Mouse (Mus musculus): ENCODE measurements around the gene Smg5. TPM values are rescaled to one million over a fixed set of nuclear protein-coding genes. Genes with fewer than 3 reads are reported as not detected.

The Smg5 gene
- total and polyA plus RNA-seq, 3 experiments: 53.9 to 78.5 (median 59.3) TPM

DNA sequence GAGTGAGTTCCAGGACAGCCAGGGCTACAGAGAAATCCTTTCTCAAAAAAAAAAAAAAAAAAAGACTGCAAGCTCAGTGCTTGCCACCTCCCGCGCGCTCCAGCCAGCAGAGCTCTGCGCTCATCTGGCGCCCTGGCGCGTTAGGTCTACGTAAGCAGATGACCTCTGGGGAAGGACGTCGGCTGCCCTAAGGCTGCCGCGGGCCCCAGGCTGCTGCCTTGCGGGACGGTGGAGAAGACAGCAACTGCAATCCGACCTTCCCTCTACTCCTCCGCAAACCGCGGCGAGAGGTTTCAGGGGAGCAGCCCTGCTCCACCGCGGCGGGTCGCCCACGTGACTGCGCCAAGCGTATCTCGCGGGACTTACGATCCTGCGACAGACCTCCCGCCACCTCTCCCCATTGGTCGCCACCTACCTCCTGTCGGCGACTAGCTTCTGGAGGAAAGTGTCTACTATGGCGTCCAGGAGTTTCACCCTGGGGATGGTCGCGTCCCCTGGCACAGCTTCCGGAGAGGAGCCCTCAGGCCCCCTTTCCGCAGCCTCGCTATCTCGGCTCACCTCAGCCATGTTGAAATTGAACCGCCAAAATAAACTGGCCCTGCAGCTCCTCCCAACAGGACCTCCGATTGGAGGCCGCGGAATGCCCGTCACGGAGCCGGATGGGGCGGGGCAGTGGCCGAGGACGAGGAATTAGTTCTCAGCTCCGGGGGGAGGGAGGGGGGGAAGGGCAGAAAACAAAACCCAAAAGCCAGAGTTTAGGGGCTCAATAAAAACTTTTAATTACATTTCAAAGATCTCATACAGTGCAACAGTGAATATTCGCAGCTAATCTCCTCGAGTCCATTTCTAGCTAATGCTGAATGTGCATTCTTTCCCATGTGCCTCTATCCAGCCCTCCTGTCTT is 73.9 kb downstream of the Smg5 start, which contains the start of gene Pmf1:
Pmf1 (minus strand) TSS at position 591 of the 904 bp plus-strand sequence.
- peaks cover 76% of the 10 kb centered on the region for H3K4me1 ChIP-seq (ENCODE audit: insufficient read depth, low read depth, low read length)
- TF ChIP-seq GATA2 (IDR thresholded peaks at IDR 0.05; ENCODE audit: borderline replicate concordance, low read depth, low read length) (no peak), POLR2AphosphoS5 (IDR thresholded peaks at IDR 0.05; ENCODE audit: insufficient replicate concordance, low read depth, low read length) (0 out of 2 replicates have a peak, but pooled peaks have one; percentile 64), GATA1 (IDR thresholded peaks at IDR 0.05; ENCODE audit: borderline replicate concordance, low read length) (no peak), CTCF (IDR thresholded peaks at IDR 0.05; ENCODE audit: low read depth, low read length) (no peak), TAL1 (conservative IDR thresholded peaks at IDR 0.05; ENCODE audit: low read depth, low read length) (no peak)
- peak within 1 kb of the TSS; percentile 84 for H3K4me3 ChIP-seq (ENCODE audit: low read depth, low read length)
- H3K9me3 ChIP-seq (replicated peaks): no peaks in the 10 kb centered on the region
- H3K36me3 ChIP-seq (replicated peaks): peaks cover 85% of the 10 kb centered on the region
- peak; percentile 83 for ATAC-seq (ENCODE audit: extremely low read depth, insufficient number of reproducible peaks, low FRiP score, poor library complexity, severe bottlenecking)
- DNase-seq (ENCODE audit: low spot score): peak; percentile 93
- no peaks in the 10 kb centered on the region for H3K27me3 ChIP-seq (ENCODE audit: insufficient read depth, low read length)

DNA sequence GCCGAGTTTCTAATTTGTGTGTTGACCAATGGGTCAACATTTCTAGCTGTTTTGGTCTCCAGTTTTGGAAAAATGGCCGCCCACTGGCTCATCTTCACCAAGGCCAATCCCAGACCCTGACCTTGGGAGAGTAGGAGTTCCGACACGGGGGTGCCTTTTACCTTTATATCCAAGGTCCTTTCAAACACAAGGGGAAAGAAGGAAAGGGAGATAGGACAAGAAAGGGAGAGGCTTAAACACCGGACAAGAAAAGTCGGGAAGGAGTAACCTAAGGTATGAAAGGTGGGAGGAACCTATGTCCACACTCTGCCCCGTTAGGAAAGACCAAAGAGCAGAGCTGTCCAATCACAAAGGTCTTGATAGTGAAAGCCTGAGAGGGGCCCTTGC is 74.6 kb downstream of the Smg5 start:
- TF ChIP-seq TAL1 (conservative IDR thresholded peaks at IDR 0.05; ENCODE audit: low read depth, low read length): no peak
- TF ChIP-seq GATA2 (IDR thresholded peaks at IDR 0.05; ENCODE audit: borderline replicate concordance, low read depth, low read length): no peak
- no peak for TF ChIP-seq POLR2AphosphoS5 (IDR thresholded peaks at IDR 0.05; ENCODE audit: insufficient replicate concordance, low read depth, low read length)
- TF ChIP-seq GATA1 (IDR thresholded peaks at IDR 0.05; ENCODE audit: borderline replicate concordance, low read length): no peak
- no peak for TF ChIP-seq CTCF (IDR thresholded peaks at IDR 0.05; ENCODE audit: low read depth, low read length)
- no peaks in the 10 kb centered on the region for H3K27me3 ChIP-seq (ENCODE audit: insufficient read depth, low read length)
- H3K36me3 ChIP-seq (replicated peaks): peaks cover 87% of the 10 kb centered on the region
- no peaks in the 10 kb centered on the region for H3K9me3 ChIP-seq (replicated peaks)
- H3K4me3 ChIP-seq (ENCODE audit: low read depth, low read length): peak overlapping the region; percentile 84; the same call in 1 of the 2 replicates
- ATAC-seq (ENCODE audit: extremely low read depth, insufficient number of reproducible peaks, low FRiP score, poor library complexity, severe bottlenecking) (no peak), DNase-seq (ENCODE audit: low spot score) (no peak)
- peaks cover 82% of the 10 kb centered on the region for H3K4me1 ChIP-seq (ENCODE audit: insufficient read depth, low read depth, low read length)

DNA sequence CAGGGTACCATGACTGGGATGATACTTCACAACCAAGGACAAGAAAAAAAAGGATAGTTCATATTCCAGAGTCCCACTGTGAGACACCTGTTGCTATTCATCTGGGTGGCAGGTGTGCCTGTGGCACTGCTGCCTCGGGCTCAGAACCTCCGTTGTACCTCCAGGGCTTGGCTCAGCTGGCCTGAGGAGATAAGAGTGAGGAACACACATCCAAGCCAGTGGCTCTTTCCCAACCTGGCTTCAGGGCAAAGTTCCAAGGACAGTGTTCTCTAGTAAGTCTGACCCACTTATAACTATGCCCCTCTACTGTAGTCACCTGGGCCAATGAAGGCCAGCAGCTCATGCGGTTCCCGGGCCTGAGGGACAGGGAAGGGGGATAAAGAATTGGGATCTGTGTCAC is 75.6 kb downstream of the Smg5 start:
- Histone ChIP-seq H3K4me3 (ENCODE audit: low read depth, low read length) (no peak overlapping the region; the same call in 1 of the 2 replicates), H3K36me3 (replicated peaks) (peaks cover 87% of the 10 kb centered on the region), H3K27me3 (ENCODE audit: insufficient read depth, low read length) (no peaks in the 10 kb centered on the region), H3K9me3 (replicated peaks) (no peaks in the 10 kb centered on the region), H3K4me1 (ENCODE audit: insufficient read depth, low read depth, low read length) (peaks cover 86% of the 10 kb centered on the region)
- TF ChIP-seq GATA1 (IDR thresholded peaks at IDR 0.05; ENCODE audit: borderline replicate concordance, low read length) (no peak), POLR2AphosphoS5 (IDR thresholded peaks at IDR 0.05; ENCODE audit: insufficient replicate concordance, low read depth, low read length) (no peak), TAL1 (conservative IDR thresholded peaks at IDR 0.05; ENCODE audit: low read depth, low read length) (peak; percentile 68), CTCF (IDR thresholded peaks at IDR 0.05; ENCODE audit: low read depth, low read length) (no peak)
- DNase-seq (ENCODE audit: low spot score): no peak
- ATAC-seq (ENCODE audit: extremely low read depth, insufficient number of reproducible peaks, low FRiP score, poor library complexity, severe bottlenecking): no peak

Other genes with a start within 250 kb of the Smg5 start
- gene Mef2d, start 193.9 kb upstream of the Smg5 start, total RNA-seq (2014; fragmentation: Nextera tagmentation): 125 and 128 TPM in 2 replicates
- gene Mef2d, start 193.9 kb upstream of the Smg5 start, total RNA-seq (2017): 15.4 and 17.0 TPM in 2 replicates
- gene Mef2d, start 193.9 kb upstream of the Smg5 start, polyA plus RNA-seq (2012): 133 and 141 TPM in 2 replicates
- not detected in 2 replicates for gene Rhbg, start 81.6 kb upstream of the Smg5 start, total RNA-seq (2014; fragmentation: Nextera tagmentation)
- gene Rhbg, start 81.6 kb upstream of the Smg5 start, total RNA-seq (2017): not detected in 2 replicates
- gene Rhbg, start 81.6 kb upstream of the Smg5 start, polyA plus RNA-seq (2012): not detected in 2 replicates
- gene Gm38392, start 49.0 kb upstream of the Smg5 start, total RNA-seq (2014; fragmentation: Nextera tagmentation): not detected in 2 replicates
- gene Gm38392, start 49.0 kb upstream of the Smg5 start, total RNA-seq (2017): not detected in 2 replicates
- not detected in 2 replicates for gene Gm38392, start 49.0 kb upstream of the Smg5 start, polyA plus RNA-seq (2012)
- 11.5 and 17.6 TPM in 2 replicates for gene Tsacc, start 39.3 kb upstream of the Smg5 start, total RNA-seq (2014; fragmentation: Nextera tagmentation)
- gene Tsacc, start 39.3 kb upstream of the Smg5 start, total RNA-seq (2017): 6.3 and 13.9 TPM in 2 replicates
- 0.74 and 1.1 TPM in 2 replicates for gene Tsacc, start 39.3 kb upstream of the Smg5 start, polyA plus RNA-seq (2012)
- 213 and 234 TPM in 2 replicates for gene Cct3, start 39.1 kb upstream of the Smg5 start, total RNA-seq (2014; fragmentation: Nextera tagmentation)
- gene Cct3, start 39.1 kb upstream of the Smg5 start, total RNA-seq (2017): 292 and 314 TPM in 2 replicates
- gene Cct3, start 39.1 kb upstream of the Smg5 start, polyA plus RNA-seq (2012): 27.9 and 28.7 TPM in 2 replicates
- gene Glmp, start 11.2 kb upstream of the Smg5 start, total RNA-seq (2014; fragmentation: Nextera tagmentation): 119 and 123 TPM in 2 replicates
- gene Glmp, start 11.2 kb upstream of the Smg5 start, total RNA-seq (2017): 65.7 and 89.1 TPM in 2 replicates
- 31.4 and 67.5 TPM in 2 replicates for gene Glmp, start 11.2 kb upstream of the Smg5 start, polyA plus RNA-seq (2012)
- 3.8 and 8.1 TPM in 2 replicates for gene Tmem79, start 112 bp upstream of the Smg5 start, total RNA-seq (2014; fragmentation: Nextera tagmentation)
- 1.1 and 1.6 TPM in 2 replicates for gene Tmem79, start 112 bp upstream of the Smg5 start, total RNA-seq (2017)
- 1.3 and 2.7 TPM in 2 replicates for gene Tmem79, start 112 bp upstream of the Smg5 start, polyA plus RNA-seq (2012)
- gene Paqr6, start 28.3 kb downstream of the Smg5 start, total RNA-seq (2014; fragmentation: Nextera tagmentation): not detected in 2 replicates
- gene Paqr6, start 28.3 kb downstream of the Smg5 start, total RNA-seq (2017): 0.12 and 0.38 TPM in 2 replicates
- not detected in 2 replicates for gene Paqr6, start 28.3 kb downstream of the Smg5 start, polyA plus RNA-seq (2012)
- not detected in 2 replicates for gene Bglap3, start 36.5 kb downstream of the Smg5 start, total RNA-seq (2014; fragmentation: Nextera tagmentation)
- 0.16 and 0.17 TPM in 2 replicates for gene Bglap3, start 36.5 kb downstream of the Smg5 start, total RNA-seq (2017)
- gene Bglap3, start 36.5 kb downstream of the Smg5 start, polyA plus RNA-seq (2012): not detected in 2 replicates
- gene Bglap2, start 42.4 kb downstream of the Smg5 start, total RNA-seq (2014; fragmentation: Nextera tagmentation): not detected in 2 replicates
- not detected in 2 replicates for gene Bglap2, start 42.4 kb downstream of the Smg5 start, total RNA-seq (2017)
- not detected in 2 replicates for gene Bglap2, start 42.4 kb downstream of the Smg5 start, polyA plus RNA-seq (2012)
- gene Bglap, start 48.2 kb downstream of the Smg5 start, total RNA-seq (2014; fragmentation: Nextera tagmentation): not detected in 2 replicates
- not detected in 2 replicates for gene Bglap, start 48.2 kb downstream of the Smg5 start, total RNA-seq (2017)
- not detected in 2 replicates for gene Bglap, start 48.2 kb downstream of the Smg5 start, polyA plus RNA-seq (2012)
- 273 and 301 TPM in 2 replicates for gene Pmf1, start 74.1 kb downstream of the Smg5 start, total RNA-seq (2014; fragmentation: Nextera tagmentation)
- gene Pmf1, start 74.1 kb downstream of the Smg5 start, total RNA-seq (2017): 110 and 117 TPM in 2 replicates
- gene Pmf1, start 74.1 kb downstream of the Smg5 start, polyA plus RNA-seq (2012): 254 and 283 TPM in 2 replicates
- 62.0 and 62.3 TPM in 2 replicates for gene Slc25a44, start 88.9 kb downstream of the Smg5 start, total RNA-seq (2014; fragmentation: Nextera tagmentation)
- 50.3 and 50.9 TPM in 2 replicates for gene Slc25a44, start 88.9 kb downstream of the Smg5 start, total RNA-seq (2017)
- gene Slc25a44, start 88.9 kb downstream of the Smg5 start, polyA plus RNA-seq (2012): 17.4 and 23.0 TPM in 2 replicates
- gene Sema4a, start 124.9 kb downstream of the Smg5 start, total RNA-seq (2014; fragmentation: Nextera tagmentation): 1.1 TPM in 1 of 2 replicates, not detected in the other
- 0.23 and 0.66 TPM in 2 replicates for gene Sema4a, start 124.9 kb downstream of the Smg5 start, total RNA-seq (2017)
- gene Sema4a, start 124.9 kb downstream of the Smg5 start, polyA plus RNA-seq (2012): 1.3 and 1.7 TPM in 2 replicates
- gene Lmna, start 173.7 kb downstream of the Smg5 start, total RNA-seq (2014; fragmentation: Nextera tagmentation): 69.3 and 72.1 TPM in 2 replicates
- gene Lmna, start 173.7 kb downstream of the Smg5 start, total RNA-seq (2017): 96.4 and 98.2 TPM in 2 replicates
- gene Lmna, start 173.7 kb downstream of the Smg5 start, polyA plus RNA-seq (2012): 336 and 381 TPM in 2 replicates
- gene Mex3a, start 196.1 kb downstream of the Smg5 start, total RNA-seq (2014; fragmentation: Nextera tagmentation): 6.2 and 8.2 TPM in 2 replicates
- 1.7 and 2.0 TPM in 2 replicates for gene Mex3a, start 196.1 kb downstream of the Smg5 start, total RNA-seq (2017)
- gene Mex3a, start 196.1 kb downstream of the Smg5 start, polyA plus RNA-seq (2012): 9.0 and 9.6 TPM in 2 replicates
- gene Rab25, start 212.0 kb downstream of the Smg5 start, total RNA-seq (2014; fragmentation: Nextera tagmentation): 1.6 and 4.5 TPM in 2 replicates
- 0.35 TPM in 1 of 2 replicates, not detected in the other for gene Rab25, start 212.0 kb downstream of the Smg5 start, total RNA-seq (2017)
- 0.67 and 0.88 TPM in 2 replicates for gene Rab25, start 212.0 kb downstream of the Smg5 start, polyA plus RNA-seq (2012)
- 44.7 and 64.5 TPM in 2 replicates for gene Lamtor2, start 216.8 kb downstream of the Smg5 start, total RNA-seq (2014; fragmentation: Nextera tagmentation)
- 97.5 and 98.0 TPM in 2 replicates for gene Lamtor2, start 216.8 kb downstream of the Smg5 start, total RNA-seq (2017)
- gene Lamtor2, start 216.8 kb downstream of the Smg5 start, polyA plus RNA-seq (2012): 96.1 and 182 TPM in 2 replicates
- gene Ubqln4, start 217.5 kb downstream of the Smg5 start, total RNA-seq (2014; fragmentation: Nextera tagmentation): 63.4 and 67.4 TPM in 2 replicates
- gene Ubqln4, start 217.5 kb downstream of the Smg5 start, total RNA-seq (2017): 39.6 and 40.6 TPM in 2 replicates
- gene Ubqln4, start 217.5 kb downstream of the Smg5 start, polyA plus RNA-seq (2012): 73.7 and 81.2 TPM in 2 replicates
- gene Ssr2, start 239.6 kb downstream of the Smg5 start, total RNA-seq (2014; fragmentation: Nextera tagmentation): 269 and 289 TPM in 2 replicates
- gene Ssr2, start 239.6 kb downstream of the Smg5 start, total RNA-seq (2017): 132 and 134 TPM in 2 replicates
- gene Ssr2, start 239.6 kb downstream of the Smg5 start, polyA plus RNA-seq (2012): 123 and 280 TPM in 2 replicates